9 mouse cellular contexts compared by ENCODE assay signal in the genomic region with DNA sequence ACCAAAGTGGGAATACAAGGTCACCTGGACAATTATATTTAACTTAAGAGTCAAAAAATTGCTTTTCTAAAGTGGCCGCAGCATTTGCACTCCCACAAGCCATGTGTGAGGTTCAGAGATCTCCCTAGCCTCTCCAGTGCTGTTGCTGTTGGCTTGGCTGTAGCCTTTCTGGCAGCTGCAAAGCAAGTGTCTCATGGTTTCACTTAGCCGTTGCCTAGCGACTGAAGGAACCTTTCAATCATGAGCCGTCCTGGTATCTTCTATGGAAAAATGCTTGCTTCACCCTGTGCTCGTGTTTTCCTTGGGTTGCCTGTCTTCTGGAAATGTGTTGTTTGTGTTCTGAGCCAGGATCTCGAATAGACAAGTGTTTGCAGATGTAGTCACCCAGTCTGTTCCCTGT.
DNase-seq lines count a peak whose midpoint lies in the region; ATAC-seq and TF ChIP-seq lines count a peak whose summit lies in the region.
"Had no signal": no experiment of that assay in that cellular context is flagged by ENCODE, and none has a peak within 500 bp of the region (broad histone marks: within the 10 kb centered on the region; RNA-seq: fewer than 3 reads in every experiment).

No protein-coding gene starts in this region.

- DNase-seq in cerebellum, postnatal 14 days: peak; percentile 27 to 40
- DNase-seq in cerebellum, adult 11 months: no peak
- peak; percentile 8 for DNase-seq in right cerebral cortex, adult 18-20 months
- no peak for DNase-seq in right cerebral cortex, postnatal 25 days
- DNase-seq in layer of hippocampus, adult 2 months (ENCODE audit: low spot score in 2 of 2): peak; percentile 15 to 23
- peak; percentile 62 for DNase-seq in skeletal muscle tissue, adult 2 months (ENCODE audit: low read depth, low spot score)
- no peak for DNase-seq in thymus, adult 18-20 months

- H3K9ac ChIP-seq in kidney, embryonic 14.5 days (ENCODE audit: low read depth, low read length): no peak overlapping the region
- H3K9ac ChIP-seq: stomach, embryonic 15.5 days had no signal

- no peaks in the 10 kb centered on the region for H3K4me1 ChIP-seq in kidney, embryonic 14.5 days (ENCODE audit: control insufficient read depth, insufficient read depth, low read length)
- H3K4me1 ChIP-seq: stomach, embryonic 15.5 days had no signal

- no peak overlapping the region for H3K4me2 ChIP-seq in kidney, embryonic 14.5 days (replicated peaks; ENCODE audit: low read depth, low read length)
- H3K4me2 ChIP-seq: stomach, embryonic 15.5 days had no signal

- no peak for TF ChIP-seq CTCF in layer of hippocampus, adult 2 months (conservative IDR thresholded peaks at IDR 0.05)

- no peaks in the 10 kb centered on the region for H3K36me3 ChIP-seq in kidney, embryonic 14.5 days (ENCODE audit: control insufficient read depth, insufficient read depth, low read length)
- H3K36me3 ChIP-seq: stomach, embryonic 15.5 days had no signal

- no peak overlapping the region for H3K27ac ChIP-seq in layer of hippocampus, adult 2 months
- no peak overlapping the region for H3K27ac ChIP-seq in kidney, embryonic 14.5 days (ENCODE audit: low read depth, low read length)
- H3K27ac ChIP-seq: stomach, embryonic 15.5 days had no signal

- H3K27me3 ChIP-seq in kidney, embryonic 14.5 days (ENCODE audit: control insufficient read depth, insufficient read depth, low read length): no peaks in the 10 kb centered on the region
- H3K27me3 ChIP-seq: stomach, embryonic 15.5 days had no signal

- no peak for ATAC-seq in kidney, embryonic 14.5 days (ENCODE audit: low FRiP score, low TSS enrichment)

- WGBS in kidney, embryonic 14.5 days: 61% methylated on average over 6 of the region's 6 CpGs

- H3K9me3 ChIP-seq in kidney, embryonic 14.5 days (ENCODE audit: control insufficient read depth, low read length): no peaks in the 10 kb centered on the region
- H3K9me3 ChIP-seq: stomach, embryonic 15.5 days had no signal

- H3K4me3 ChIP-seq in layer of hippocampus, adult 2 months: no peak overlapping the region
- no peak overlapping the region for H3K4me3 ChIP-seq in kidney, embryonic 14.5 days (ENCODE audit: low read length)
- H3K4me3 ChIP-seq: stomach, embryonic 15.5 days had no signal

Comparison
In these comparisons a context has a peak if more than half of its experiments do, and no peak if none do; other contexts are left out.
1. DNase-seq: peak in cerebellum, postnatal 14 days (2 of 2), right cerebral cortex, adult 18-20 months (single experiment), layer of hippocampus, adult 2 months (2 of 2) and skeletal muscle tissue, adult 2 months (single experiment); none in cerebellum, adult 11 months (single experiment), right cerebral cortex, postnatal 25 days (single experiment) and thymus, adult 18-20 months (0 of 2).